Mouse (Mus musculus): ENCODE results near the gene Smarcc2. TPM values are rescaled to one million over a fixed set of nuclear protein-coding genes. Genes with fewer than 3 reads are reported as not detected.

Smarcc2 gene
- total and polyA plus RNA-seq, 3 experiments = 47.4 to 153 (median 109) TPM

GRCm38 (mm10) chr10:128510301-128510700 is 51.3 kb downstream of the Smarcc2 start:
- H3K36me3 ChIP-seq (replicated peaks) = peaks cover 83% of the 10 kb centered on the region
- H3K9me3 ChIP-seq (replicated peaks) = 0 out of 2 replicates have a peak, but pooled peaks cover 4% of the 10 kb centered on the region
- DNase-seq (ENCODE audit: low spot score) (no peak), ATAC-seq (ENCODE audit: extremely low read depth, insufficient number of reproducible peaks, low FRiP score, poor library complexity, severe bottlenecking) (no peak)
- H3K27me3 ChIP-seq (ENCODE audit: insufficient read depth, low read length) = no peaks in the 10 kb centered on the region
- H3K4me1 ChIP-seq (ENCODE audit: insufficient read depth, low read depth, low read length) = peaks cover 15% of the 10 kb centered on the region; the same call in 1 of the 2 replicates
- TF ChIP-seq GATA2 (IDR thresholded peaks at IDR 0.05; ENCODE audit: borderline replicate concordance, low read depth, low read length) = no peak
- no peak for TF ChIP-seq TAL1 (conservative IDR thresholded peaks at IDR 0.05; ENCODE audit: low read depth, low read length)
- TF ChIP-seq CTCF (IDR thresholded peaks at IDR 0.05; ENCODE audit: low read depth, low read length) = no peak
- no peak for TF ChIP-seq POLR2AphosphoS5 (IDR thresholded peaks at IDR 0.05; ENCODE audit: insufficient replicate concordance, low read depth, low read length)
- TF ChIP-seq GATA1 (IDR thresholded peaks at IDR 0.05; ENCODE audit: borderline replicate concordance, low read length) = no peak
- H3K4me3 ChIP-seq (ENCODE audit: low read depth, low read length) = no peak overlapping the region

- TF ChIP-seq GATA2 (IDR thresholded peaks at IDR 0.05; ENCODE audit: borderline replicate concordance, low read depth, low read length) = no peak
- TF ChIP-seq GATA1 (IDR thresholded peaks at IDR 0.05; ENCODE audit: borderline replicate concordance, low read length) = no peak
- TF ChIP-seq POLR2AphosphoS5 (IDR thresholded peaks at IDR 0.05; ENCODE audit: insufficient replicate concordance, low read depth, low read length) = no peak
- no peak for TF ChIP-seq CTCF (IDR thresholded peaks at IDR 0.05; ENCODE audit: low read depth, low read length)
- no peak for TF ChIP-seq TAL1 (conservative IDR thresholded peaks at IDR 0.05; ENCODE audit: low read depth, low read length)
- Histone ChIP-seq H3K4me3 (ENCODE audit: low read depth, low read length) (no peak overlapping the region), H3K9me3 (replicated peaks) (no peaks in the 10 kb centered on the region), H3K36me3 (replicated peaks) (peaks cover 86% of the 10 kb centered on the region), H3K4me1 (ENCODE audit: insufficient read depth, low read depth, low read length) (peaks cover 10% of the 10 kb centered on the region; the same call in 1 of the 2 replicates), H3K27me3 (ENCODE audit: insufficient read depth, low read length) (no peaks in the 10 kb centered on the region)
- DNase-seq (ENCODE audit: low spot score) (no peak), ATAC-seq (ENCODE audit: extremely low read depth, insufficient number of reproducible peaks, low FRiP score, poor library complexity, severe bottlenecking) (no peak)
Measured at GRCm38 (mm10) chr10:128511189-128511588, 52.1 kb downstream of the Smarcc2 start.

GRCm38 (mm10) chr10:128511761-128512160 is 52.7 kb downstream of the Smarcc2 start:
- H3K9me3 ChIP-seq (replicated peaks) = no peaks in the 10 kb centered on the region

GRCm38 (mm10) chr10:128515044-128515443 is 56.0 kb downstream of the Smarcc2 start:
- no peak for DNase-seq (ENCODE audit: low spot score)
- Histone ChIP-seq H3K9me3 (replicated peaks) (no peaks in the 10 kb centered on the region), H3K4me1 (ENCODE audit: insufficient read depth, low read depth, low read length) (peaks cover 32% of the 10 kb centered on the region), H3K36me3 (replicated peaks) (peaks cover 92% of the 10 kb centered on the region), H3K4me3 (ENCODE audit: low read depth, low read length) (no peak overlapping the region), H3K27me3 (ENCODE audit: insufficient read depth, low read length) (no peaks in the 10 kb centered on the region)
- no peak for ATAC-seq (ENCODE audit: extremely low read depth, insufficient number of reproducible peaks, low FRiP score, poor library complexity, severe bottlenecking)
- no peak for TF ChIP-seq GATA2 (IDR thresholded peaks at IDR 0.05; ENCODE audit: borderline replicate concordance, low read depth, low read length)
- no peak for TF ChIP-seq GATA1 (IDR thresholded peaks at IDR 0.05; ENCODE audit: borderline replicate concordance, low read length)
- no peak for TF ChIP-seq CTCF (IDR thresholded peaks at IDR 0.05; ENCODE audit: low read depth, low read length)
- no peak for TF ChIP-seq POLR2AphosphoS5 (IDR thresholded peaks at IDR 0.05; ENCODE audit: insufficient replicate concordance, low read depth, low read length)
- no peak for TF ChIP-seq TAL1 (conservative IDR thresholded peaks at IDR 0.05; ENCODE audit: low read depth, low read length)

More at GRCm38 (mm10) chr10:128511761-128512160, 52.7 kb downstream of the Smarcc2 start:
- no peak for TF ChIP-seq TAL1 (conservative IDR thresholded peaks at IDR 0.05; ENCODE audit: low read depth, low read length)
- no peak for TF ChIP-seq GATA2 (IDR thresholded peaks at IDR 0.05; ENCODE audit: borderline replicate concordance, low read depth, low read length)
- TF ChIP-seq CTCF (IDR thresholded peaks at IDR 0.05; ENCODE audit: low read depth, low read length) = no peak
- TF ChIP-seq POLR2AphosphoS5 (IDR thresholded peaks at IDR 0.05; ENCODE audit: insufficient replicate concordance, low read depth, low read length) = no peak
- TF ChIP-seq GATA1 (IDR thresholded peaks at IDR 0.05; ENCODE audit: borderline replicate concordance, low read length) = no peak
- Histone ChIP-seq H3K27me3 (ENCODE audit: insufficient read depth, low read length) (no peaks in the 10 kb centered on the region), H3K36me3 (replicated peaks) (peaks cover 86% of the 10 kb centered on the region), H3K4me3 (ENCODE audit: low read depth, low read length) (no peak overlapping the region), H3K4me1 (ENCODE audit: insufficient read depth, low read depth, low read length) (peaks cover 16% of the 10 kb centered on the region)
- ATAC-seq (ENCODE audit: extremely low read depth, insufficient number of reproducible peaks, low FRiP score, poor library complexity, severe bottlenecking) (no peak), DNase-seq (ENCODE audit: low spot score) (no peak)

GRCm38 (mm10) chr10:128516029-128516428 is 57.0 kb downstream of the Smarcc2 start:
- ATAC-seq (ENCODE audit: extremely low read depth, insufficient number of reproducible peaks, low FRiP score, poor library complexity, severe bottlenecking) = no peak
- DNase-seq (ENCODE audit: low spot score) = no peak
- Histone ChIP-seq H3K36me3 (replicated peaks) (peaks cover 93% of the 10 kb centered on the region), H3K4me1 (ENCODE audit: insufficient read depth, low read depth, low read length) (peaks cover 32% of the 10 kb centered on the region), H3K27me3 (ENCODE audit: insufficient read depth, low read length) (no peaks in the 10 kb centered on the region), H3K4me3 (ENCODE audit: low read depth, low read length) (no peak overlapping the region), H3K9me3 (replicated peaks) (no peaks in the 10 kb centered on the region)
- TF ChIP-seq CTCF (IDR thresholded peaks at IDR 0.05; ENCODE audit: low read depth, low read length) (no peak), GATA1 (IDR thresholded peaks at IDR 0.05; ENCODE audit: borderline replicate concordance, low read length) (no peak), TAL1 (conservative IDR thresholded peaks at IDR 0.05; ENCODE audit: low read depth, low read length) (no peak), POLR2AphosphoS5 (IDR thresholded peaks at IDR 0.05; ENCODE audit: insufficient replicate concordance, low read depth, low read length) (no peak), GATA2 (IDR thresholded peaks at IDR 0.05; ENCODE audit: borderline replicate concordance, low read depth, low read length) (no peak)

GRCm38 (mm10) chr10:128516677-128517076 is 57.6 kb downstream of the Smarcc2 start:
- TF ChIP-seq CTCF (IDR thresholded peaks at IDR 0.05; ENCODE audit: low read depth, low read length) (no peak), GATA1 (IDR thresholded peaks at IDR 0.05; ENCODE audit: borderline replicate concordance, low read length) (no peak), POLR2AphosphoS5 (IDR thresholded peaks at IDR 0.05; ENCODE audit: insufficient replicate concordance, low read depth, low read length) (no peak), GATA2 (IDR thresholded peaks at IDR 0.05; ENCODE audit: borderline replicate concordance, low read depth, low read length) (no peak)
- Histone ChIP-seq H3K36me3 (replicated peaks) (peaks cover 93% of the 10 kb centered on the region), H3K9me3 (replicated peaks) (no peaks in the 10 kb centered on the region), H3K27me3 (ENCODE audit: insufficient read depth, low read length) (no peaks in the 10 kb centered on the region), H3K4me3 (ENCODE audit: low read depth, low read length) (no peak overlapping the region), H3K4me1 (ENCODE audit: insufficient read depth, low read depth, low read length) (peaks cover 28% of the 10 kb centered on the region)
- ATAC-seq (ENCODE audit: extremely low read depth, insufficient number of reproducible peaks, low FRiP score, poor library complexity, severe bottlenecking) (no peak), DNase-seq (ENCODE audit: low spot score) (no peak)
